Mouse (Mus musculus) limb, embryonic 11.5 days (tissue): ENCODE measurements around the gene Trim2. TPM values are rescaled to one million over a fixed set of nuclear protein-coding genes. Genes with fewer than 3 reads are reported as not detected.

Experiments
- ATAC-seq: fragments of 200-750 bp; cut with Nextera tagmentation; 2 replicates; pipeline ENCODE4 v1.8.0; 2017; ENCODE audit warnings: low read depth; ENCODE audit not compliant: insufficient number of reproducible peaks, low FRiP score, low TSS enrichment
- DNase-seq: peaks from one replicate; pipeline ENCODE4 v3.0.0-alpha.2; 2015; ENCODE audit warnings: low spot score
- H3K27ac ChIP-seq: fragments of 300-500 bp; sonication (generic); replicated peaks from 2 replicates; pipeline ENCODE4 v1.5.1; 2014; ENCODE audit warnings: low read depth, mild to moderate bottlenecking, low read length
- H3K27me3 ChIP-seq: fragments of 300-500 bp; sonication (generic); 2 replicates; pipeline ENCODE4 v1.6.1; 2014; ENCODE audit warnings: mild to moderate bottlenecking, low read length, mixed read lengths; ENCODE audit not compliant: control insufficient read depth, insufficient read depth
- H3K36me3 ChIP-seq: fragments of 300-500 bp; sonication (generic); 2 replicates; pipeline ENCODE4 v1.6.1; 2014; ENCODE audit warnings: mild to moderate bottlenecking, low read length, moderate library complexity, mixed read lengths; ENCODE audit not compliant: control insufficient read depth, insufficient read depth
- H3K4me1 ChIP-seq: fragments of 300-500 bp; sonication (generic); 2 replicates; pipeline ENCODE4 v1.6.1; 2014; ENCODE audit warnings: low read length, mixed read lengths; ENCODE audit not compliant: control insufficient read depth, insufficient read depth
- H3K4me2 ChIP-seq: fragments of 300-500 bp; sonication (generic); 2 replicates; pipeline ENCODE4 v1.6.1; 2014; ENCODE audit warnings: low read depth, mild to moderate bottlenecking, moderate library complexity; ENCODE audit not compliant: severe bottlenecking
- H3K4me3 ChIP-seq: fragments of 300-500 bp; sonication (generic); 2 replicates; pipeline ENCODE4 v1.5.1; 2014; ENCODE audit warnings: low read depth, low read length
- H3K9ac ChIP-seq: fragments of 300-500 bp; sonication (generic); 2 replicates; pipeline ENCODE4 v1.6.1; 2014; ENCODE audit warnings: mild to moderate bottlenecking, low read length
- H3K9me3 ChIP-seq: fragments of 300-500 bp; sonication (generic); 2 replicates; pipeline ENCODE4 v1.6.1; 2016; ENCODE audit warnings: low read length; ENCODE audit not compliant: control insufficient read depth
- WGBS: fragments of 180-500 bp; shearing (Covaris S2); extraction: QIAGEN DNeasy Blood & Tissue Kit; methylation state at CpG from one replicate; pipeline ENCODE4 v1.1.7; 2014; 5-methylcytosine and 5-hydroxymethylcytosine counted together
- polyA plus RNA-seq: library from polyadenylated mRNA; unstranded; fragments of >200 nt; fragmentation: Nextera tagmentation; extraction: Ambion mirVana; gene quantifications from 2 replicates; pipeline ENCODE4 v1.2.1, GENCODE M21; 2014

The Trim2 gene
- polyA plus RNA-seq, 1 experiment from 2014 or later, result 12.4 TPM

GRCm38 (mm10) chr3:84228203-84228870, 78.3 kb downstream of the Trim2 start:
- Histone ChIP-seq H3K4me2 (peak overlapping the region; percentile 51), H3K36me3 (no peaks in the 10 kb centered on the region), H3K9ac (peak overlapping the region; percentile 43; the same call in 1 of the 2 replicates), H3K27me3 (no peaks in the 10 kb centered on the region), H3K27ac (peak overlapping the region; percentile 43; the same call in 1 of the 2 replicates), H3K4me3 (peak overlapping the region; percentile 35), H3K4me1 (0 out of 2 replicates have a peak, but pooled peaks cover 4% of the 10 kb centered on the region), H3K9me3 (no peaks in the 10 kb centered on the region)
- DNase-seq (peak; percentile 92), ATAC-seq (peak; percentile 77; the same call in 1 of the 2 replicates)
- under 1% methylated on average over 18 of the region's 18 CpGs for WGBS

DNA sequence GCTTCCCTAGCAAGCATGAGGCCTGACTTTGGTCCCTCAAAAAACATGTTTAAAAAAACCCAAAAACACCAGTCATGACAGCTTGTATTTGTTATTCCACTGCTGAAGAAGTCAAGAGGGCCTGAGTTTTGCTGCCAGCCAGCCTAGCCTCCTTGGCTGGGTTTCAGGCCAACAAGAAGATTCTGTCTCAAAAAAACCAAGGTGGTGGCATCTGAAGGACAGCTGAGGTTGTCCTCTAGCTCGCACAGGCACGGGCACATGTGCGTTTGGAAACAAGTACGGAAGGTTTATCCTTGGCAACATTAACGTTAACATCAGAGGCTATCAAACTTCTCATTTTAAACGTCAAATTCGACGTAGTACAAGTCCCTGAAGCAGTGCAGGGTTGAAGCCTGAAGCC, 79.0 kb downstream of the Trim2 start:
- WGBS, result 50% methylated on average over 8 of the region's 8 CpGs
- H3K27ac ChIP-seq, result no peak overlapping the region
- H3K9ac ChIP-seq, result no peak overlapping the region
- no peaks in the 10 kb centered on the region for H3K27me3 ChIP-seq
- H3K4me1 ChIP-seq, result 0 out of 2 replicates have a peak, but pooled peaks cover 4% of the 10 kb centered on the region
- no peak for ATAC-seq
- no peak overlapping the region for H3K4me3 ChIP-seq
- no peaks in the 10 kb centered on the region for H3K9me3 ChIP-seq
- no peak overlapping the region for H3K4me2 ChIP-seq
- H3K36me3 ChIP-seq, result no peaks in the 10 kb centered on the region
- no peak for DNase-seq

DNA sequence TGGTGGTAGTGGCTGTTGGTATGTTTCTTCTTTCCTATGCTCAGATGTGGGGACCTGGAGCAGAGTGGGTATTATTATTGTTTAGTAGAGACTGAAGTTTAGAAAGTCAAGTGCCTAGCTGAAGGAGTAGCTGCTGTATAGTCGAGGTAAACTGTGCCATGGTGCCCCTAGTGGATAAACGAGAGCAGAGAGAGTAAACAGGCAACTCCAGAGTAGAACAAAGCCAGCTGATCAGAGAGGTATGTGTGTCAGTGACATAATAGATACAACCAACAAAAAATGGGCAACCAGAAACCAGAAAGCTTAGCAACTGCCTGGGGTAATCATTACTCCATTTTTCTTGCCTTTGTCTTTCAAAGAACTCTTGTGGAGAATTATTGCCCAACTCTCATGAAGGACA, 81.7 kb downstream of the Trim2 start:
- no peaks in the 10 kb centered on the region for H3K27me3 ChIP-seq
- no peaks in the 10 kb centered on the region for H3K9me3 ChIP-seq
- 16% methylated on average over 2 of the region's 2 CpGs for WGBS
- H3K36me3 ChIP-seq, result no peaks in the 10 kb centered on the region
- DNase-seq, result no peak
- no peak overlapping the region for H3K4me2 ChIP-seq
- H3K4me3 ChIP-seq, result no peak overlapping the region
- 0 out of 2 replicates have a peak, but pooled peaks cover 4% of the 10 kb centered on the region for H3K4me1 ChIP-seq
- no peak for ATAC-seq
- no peak overlapping the region for H3K27ac ChIP-seq
- H3K9ac ChIP-seq, result no peak overlapping the region

DNA sequence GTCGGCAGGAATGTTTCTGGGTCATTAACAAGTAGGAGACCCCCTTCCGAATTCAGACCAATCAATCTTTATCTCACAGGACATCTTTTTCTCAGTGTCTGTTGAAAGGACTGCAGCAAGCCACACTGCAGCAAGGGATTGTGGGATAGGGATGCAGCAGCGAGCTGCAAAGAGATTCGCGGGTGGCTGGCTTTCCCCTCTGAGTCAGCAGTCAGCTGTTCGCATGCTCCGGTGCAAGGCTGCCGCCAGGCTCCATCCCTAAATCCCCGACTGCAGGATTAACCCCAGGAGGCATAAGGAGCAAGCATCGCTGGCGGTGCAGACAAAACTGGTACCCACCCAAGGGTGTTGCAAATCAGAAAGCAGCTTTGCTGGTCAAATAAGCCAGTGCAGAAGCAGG, 85.9 kb downstream of the Trim2 start:
- WGBS, result 0% methylated on average over 11 of the region's 11 CpGs
- ATAC-seq (peak; percentile 50; the same call in 1 of the 2 replicates), DNase-seq (peak; percentile 70)
- H3K9ac ChIP-seq, result peak overlapping the region; percentile 63
- H3K36me3 ChIP-seq, result no peaks in the 10 kb centered on the region
- peak overlapping the region; percentile 81 for H3K4me2 ChIP-seq
- no peaks in the 10 kb centered on the region for H3K9me3 ChIP-seq
- no peak overlapping the region for H3K27ac ChIP-seq
- peak overlapping the region; percentile 47 for H3K4me3 ChIP-seq
- peaks cover 5% of the 10 kb centered on the region; the same call in 1 of the 2 replicates for H3K4me1 ChIP-seq
- no peaks in the 10 kb centered on the region for H3K27me3 ChIP-seq

- H3K9me3 ChIP-seq, result no peaks in the 10 kb centered on the region
- peak overlapping the region; percentile 81 for H3K4me2 ChIP-seq
- DNase-seq, result peak; percentile 39
- WGBS, result under 1% methylated on average over 9 of the region's 9 CpGs
- no peaks in the 10 kb centered on the region for H3K36me3 ChIP-seq
- peak overlapping the region; percentile 47 for H3K4me3 ChIP-seq
- no peak for ATAC-seq
- H3K9ac ChIP-seq, result peak overlapping the region; percentile 63
- no peak overlapping the region for H3K27ac ChIP-seq
- H3K27me3 ChIP-seq, result no peaks in the 10 kb centered on the region
- H3K4me1 ChIP-seq, result peaks cover 5% of the 10 kb centered on the region; the same call in 1 of the 2 replicates
These were observed 86.4 kb downstream of the Trim2 start for GRCm38 (mm10) chr3:84220326-84220725.

- Histone ChIP-seq H3K4me1 (peaks cover 5% of the 10 kb centered on the region; the same call in 1 of the 2 replicates), H3K27ac (no peak overlapping the region), H3K36me3 (no peaks in the 10 kb centered on the region), H3K27me3 (no peaks in the 10 kb centered on the region), H3K4me2 (peak overlapping the region; percentile 81), H3K9ac (peak overlapping the region; percentile 63; the same call in 1 of the 2 replicates), H3K9me3 (no peaks in the 10 kb centered on the region), H3K4me3 (peak overlapping the region; percentile 47)
- DNase-seq (no peak), ATAC-seq (no peak)
- WGBS, result 14% methylated on average over 9 of the region's 9 CpGs
These were observed 86.9 kb downstream of the Trim2 start for GRCm38 (mm10) chr3:84219720-84220273.

DNA sequence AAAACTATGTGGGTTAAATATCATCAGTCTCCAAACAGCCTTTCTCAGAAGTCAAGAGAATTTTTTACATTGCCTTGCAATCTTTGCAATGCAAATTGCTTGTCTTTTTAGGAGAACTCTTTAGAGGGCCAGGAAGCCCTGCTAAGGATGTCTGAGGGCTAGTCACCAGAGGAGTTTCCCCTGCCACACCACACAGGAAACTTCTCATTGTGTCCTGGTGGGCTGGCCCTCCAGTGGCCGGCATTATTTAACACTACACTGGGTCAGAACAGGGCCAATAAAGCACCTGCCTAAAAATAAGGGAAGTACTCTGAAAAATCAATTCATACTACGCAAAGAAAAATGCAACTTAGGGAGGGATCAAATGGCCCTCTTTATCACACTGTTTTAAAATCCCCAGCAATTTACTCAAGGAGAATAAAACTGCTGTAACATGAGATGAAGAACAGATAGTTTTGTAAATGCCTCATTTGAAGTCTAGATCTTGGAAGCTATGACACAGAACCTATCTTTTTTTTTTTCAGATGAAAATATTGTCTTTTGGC, 87.4 kb downstream of the Trim2 start:
- no peaks in the 10 kb centered on the region for H3K27me3 ChIP-seq
- peaks cover 5% of the 10 kb centered on the region; the same call in 1 of the 2 replicates for H3K4me1 ChIP-seq
- WGBS, result 22% methylated on average over 2 of the region's 2 CpGs
- H3K4me3 ChIP-seq, result no peak overlapping the region
- DNase-seq (no peak), ATAC-seq (no peak)
- no peak overlapping the region for H3K4me2 ChIP-seq
- no peak overlapping the region for H3K27ac ChIP-seq
- no peaks in the 10 kb centered on the region for H3K9me3 ChIP-seq
- no peaks in the 10 kb centered on the region for H3K36me3 ChIP-seq
- no peak overlapping the region for H3K9ac ChIP-seq

- H3K9ac ChIP-seq, result no peak overlapping the region
- H3K4me2 ChIP-seq, result no peak overlapping the region
- WGBS, result 63% methylated on average over 2 of the region's 2 CpGs
- ATAC-seq (no peak), DNase-seq (no peak)
- H3K4me1 ChIP-seq, result peaks cover 5% of the 10 kb centered on the region; the same call in 1 of the 2 replicates
- no peaks in the 10 kb centered on the region for H3K9me3 ChIP-seq
- no peak overlapping the region for H3K27ac ChIP-seq
- no peaks in the 10 kb centered on the region for H3K36me3 ChIP-seq
- H3K4me3 ChIP-seq, result no peak overlapping the region
- H3K27me3 ChIP-seq, result no peaks in the 10 kb centered on the region
These were observed 88.2 kb downstream of the Trim2 start for GRCm38 (mm10) chr3:84218498-84218897.
